Mouse (Mus musculus) layer of hippocampus, postnatal 36 days (tissue): ENCODE data around the gene Alg2. TPM values are rescaled to one million over a fixed set of nuclear protein-coding genes. Genes with fewer than 3 reads are reported as not detected.

Experiments
- total RNA-seq, 2 experiments: library from RNA; stranded (reverse); gene quantifications; 2 replicates each; pipeline ENCODE4 v1.2.3; 2021

Alg2 gene
- total RNA-seq, 2 experiments from 2014 or later, result 135 to 140 TPM

Other genes starting within 250 kb of the Alg2 start
- 10 to 100 TPM; 25.3 to 25.9 TPM for gene Tgfbr1, start 121.1 kb downstream of the Alg2 start, total RNA-seq
- gene Sec61b, start 325 bp upstream of the Alg2 start, total RNA-seq, result 10 to 100 TPM; 52.2 to 54.5 TPM